Mouse (Mus musculus) intestine, embryonic 14.5 days (tissue): ENCODE data around the gene Pfdn4. TPM values are rescaled to one million over a fixed set of nuclear protein-coding genes. Genes with fewer than 3 reads are reported as not detected.

Experiments
- ATAC-seq: fragments of 200-750 bp; cut with Nextera tagmentation; replicated peaks from 2 replicates; pipeline ENCODE4 v1.8.0; 2017; ENCODE audit warnings: low read depth, moderate number of reproducible peaks, moderate TSS enrichment, moderate library complexity; ENCODE audit not compliant: low FRiP score, low TSS enrichment
- DNase-seq: peaks from one replicate; pipeline ENCODE4 v3.0.0-alpha.2; 2018; ENCODE audit warnings: low spot score
- H3K27ac ChIP-seq: fragments of 300-500 bp; sonication (generic); 2 replicates; pipeline ENCODE4 v1.5.1; 2014; ENCODE audit warnings: low read depth, mild to moderate bottlenecking, control low read depth
- H3K27me3 ChIP-seq: fragments of 300-500 bp; sonication (generic); replicated peaks from 2 replicates; pipeline ENCODE4 v1.6.1; 2014; ENCODE audit warnings: low read length, control low read depth; ENCODE audit not compliant: control insufficient read depth, insufficient read depth
- H3K36me3 ChIP-seq: fragments of 300-500 bp; sonication (generic); 2 replicates; pipeline ENCODE4 v1.6.1; 2014; ENCODE audit warnings: low read length, control low read depth; ENCODE audit not compliant: control insufficient read depth, insufficient read depth
- H3K4me1 ChIP-seq: fragments of 300-500 bp; sonication (generic); replicated peaks from 2 replicates; pipeline ENCODE4 v1.6.1; 2014; ENCODE audit warnings: low read length, control low read depth, mixed read lengths; ENCODE audit not compliant: control insufficient read depth, insufficient read depth
- H3K4me2 ChIP-seq: fragments of 300-500 bp; sonication (generic); 2 replicates; pipeline ENCODE4 v1.6.1; 2014; ENCODE audit warnings: low read length
- H3K4me3 ChIP-seq: fragments of 300-500 bp; sonication (generic); 2 replicates; pipeline ENCODE4 v1.5.1; 2014; ENCODE audit warnings: low read depth, low read length, control low read depth, mixed read lengths
- H3K9ac ChIP-seq: fragments of 300-500 bp; sonication (generic); 2 replicates; pipeline ENCODE4 v1.6.1; 2014; ENCODE audit warnings: mild to moderate bottlenecking, low read length
- H3K9me3 ChIP-seq: fragments of 300-500 bp; sonication (generic); 2 replicates; pipeline ENCODE4 v1.6.1; 2016; ENCODE audit warnings: low read length, control low read depth; ENCODE audit not compliant: control insufficient read depth
- WGBS: fragments of 180-500 bp; shearing (Covaris S2); extraction: QIAGEN DNeasy Blood & Tissue Kit; methylation state at CpG from one replicate; pipeline ENCODE4 v1.1.7; 2014; 5-methylcytosine and 5-hydroxymethylcytosine counted together
- polyA plus RNA-seq: library from polyadenylated mRNA; unstranded; fragments of >200 nt; fragmentation: Nextera tagmentation; extraction: Ambion mirVana; gene quantifications from 2 replicates; pipeline ENCODE4 v1.2.1, GENCODE M21; 2014

Pfdn4 gene
- polyA plus RNA-seq, 1 experiment from 2014 or later: 77.6 TPM

DNA sequence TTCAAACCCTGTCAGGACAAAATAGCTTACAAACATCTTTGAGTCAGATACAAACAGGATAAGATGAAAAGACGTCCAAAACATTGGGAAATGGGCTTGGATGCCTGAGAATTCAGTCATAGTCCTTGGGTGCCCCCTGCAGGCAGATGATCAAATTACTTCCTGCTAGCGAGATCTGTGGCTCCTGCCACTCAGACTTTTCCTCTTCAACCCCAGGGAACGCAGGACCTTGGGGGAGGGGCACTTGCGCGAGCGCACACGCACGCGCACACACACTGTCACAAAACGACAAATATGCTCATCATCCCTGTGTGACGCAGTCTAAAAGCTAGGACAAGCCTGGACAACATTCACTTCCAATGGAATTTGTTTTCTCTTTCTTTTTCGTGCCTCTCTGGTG, 12.6 kb downstream of the Pfdn4 start:
- Histone ChIP-seq H3K4me3 (peak overlapping the region; percentile 29), H3K9ac (0 out of 2 replicates have a peak overlapping the region, but pooled peaks have one; percentile 10), H3K9me3 (no peaks in the 10 kb centered on the region), H3K4me2 (peak overlapping the region; percentile 57), H3K27me3 (no peaks in the 10 kb centered on the region), H3K4me1 (peaks cover 14% of the 10 kb centered on the region; the same call in 1 of the 2 replicates), H3K27ac (no peak overlapping the region), H3K36me3 (no peaks in the 10 kb centered on the region)
- WGBS: 3% methylated on average over 12 of the region's 12 CpGs
- DNase-seq (peak; percentile 98), ATAC-seq (no peak)

DNA sequence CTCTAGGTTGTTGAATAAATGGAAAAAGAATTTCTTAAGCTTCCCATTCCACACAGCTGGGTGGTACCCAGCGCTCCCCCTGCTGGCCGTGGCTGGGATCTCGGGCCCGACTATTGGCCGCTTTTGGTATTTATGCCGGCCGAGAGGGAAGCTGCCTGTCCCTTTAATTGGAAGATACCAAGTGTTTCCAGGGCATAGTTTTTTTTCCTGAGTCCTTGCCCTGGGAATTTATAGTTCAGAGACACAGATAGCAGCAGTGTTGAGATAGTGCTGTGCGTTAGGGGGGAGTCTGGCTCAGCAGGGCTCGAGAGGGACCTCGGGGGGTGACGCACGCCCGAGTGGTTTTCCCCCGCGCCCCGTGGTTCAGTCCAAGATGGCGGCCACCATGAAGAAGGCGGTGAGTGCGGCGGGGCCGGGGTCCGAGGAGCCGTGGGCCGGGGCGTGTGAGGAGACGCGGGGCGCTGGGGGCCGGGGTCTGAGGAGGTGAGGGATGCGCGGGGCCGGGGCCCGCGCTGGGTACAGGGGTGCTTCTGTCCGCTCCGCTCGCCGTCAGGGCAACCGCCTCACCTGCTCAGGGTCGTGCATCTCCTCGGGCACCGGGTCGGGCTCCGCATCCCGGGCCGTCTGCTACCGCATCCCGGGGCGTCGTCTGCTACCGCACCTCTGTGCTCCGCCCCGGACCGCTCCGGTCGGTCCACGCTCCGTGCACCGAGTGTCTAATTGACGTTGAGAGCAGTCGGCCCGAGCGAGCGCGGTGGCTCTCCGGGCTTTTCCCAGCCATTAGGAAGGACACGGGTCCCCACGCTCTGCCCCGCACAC, 15.1 kb downstream of the Pfdn4 start:
- Histone ChIP-seq H3K9me3 (no peaks in the 10 kb centered on the region), H3K36me3 (peaks cover 11% of the 10 kb centered on the region), H3K4me1 (peaks cover 14% of the 10 kb centered on the region; the same call in 1 of the 2 replicates), H3K4me3 (peak overlapping the region; percentile 93), H3K4me2 (peak overlapping the region; percentile 79), H3K27ac (peak overlapping the region; percentile 84), H3K9ac (peak overlapping the region; percentile 89), H3K27me3 (no peaks in the 10 kb centered on the region)
- ATAC-seq (peak; percentile 82), DNase-seq (peak; percentile 99)
- under 1% methylated on average over 69 of the region's 69 CpGs for WGBS

DNA sequence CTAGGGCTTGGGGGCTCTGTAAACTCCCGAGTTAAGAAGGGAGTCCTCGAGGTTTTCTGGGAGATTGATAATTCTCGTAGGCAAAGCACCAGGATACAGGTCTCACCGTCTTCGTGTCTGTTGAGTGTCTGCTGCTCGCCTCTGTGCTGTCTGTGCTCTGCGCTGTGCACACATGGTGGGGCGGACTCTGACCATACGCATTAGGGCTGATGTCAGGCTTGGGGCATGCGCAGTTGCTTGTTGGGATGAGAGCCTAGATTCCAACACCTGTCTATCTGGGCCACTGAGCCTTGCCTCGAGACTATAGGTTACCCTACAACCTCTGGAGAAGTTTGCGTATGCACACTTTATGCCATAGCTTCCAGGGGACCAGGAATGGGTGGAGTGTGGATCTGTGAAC, 17.5 kb downstream of the Pfdn4 start:
- DNase-seq (no peak), ATAC-seq (no peak)
- no peaks in the 10 kb centered on the region for H3K27me3 ChIP-seq
- H3K4me2 ChIP-seq: no peak overlapping the region
- H3K4me3 ChIP-seq: no peak overlapping the region
- H3K27ac ChIP-seq: no peak overlapping the region
- H3K9ac ChIP-seq: no peak overlapping the region
- peaks cover 14% of the 10 kb centered on the region; the same call in 1 of the 2 replicates for H3K4me1 ChIP-seq
- H3K36me3 ChIP-seq: peaks cover 33% of the 10 kb centered on the region
- no peaks in the 10 kb centered on the region for H3K9me3 ChIP-seq
- WGBS: 83% methylated on average over 12 of the region's 12 CpGs

DNA sequence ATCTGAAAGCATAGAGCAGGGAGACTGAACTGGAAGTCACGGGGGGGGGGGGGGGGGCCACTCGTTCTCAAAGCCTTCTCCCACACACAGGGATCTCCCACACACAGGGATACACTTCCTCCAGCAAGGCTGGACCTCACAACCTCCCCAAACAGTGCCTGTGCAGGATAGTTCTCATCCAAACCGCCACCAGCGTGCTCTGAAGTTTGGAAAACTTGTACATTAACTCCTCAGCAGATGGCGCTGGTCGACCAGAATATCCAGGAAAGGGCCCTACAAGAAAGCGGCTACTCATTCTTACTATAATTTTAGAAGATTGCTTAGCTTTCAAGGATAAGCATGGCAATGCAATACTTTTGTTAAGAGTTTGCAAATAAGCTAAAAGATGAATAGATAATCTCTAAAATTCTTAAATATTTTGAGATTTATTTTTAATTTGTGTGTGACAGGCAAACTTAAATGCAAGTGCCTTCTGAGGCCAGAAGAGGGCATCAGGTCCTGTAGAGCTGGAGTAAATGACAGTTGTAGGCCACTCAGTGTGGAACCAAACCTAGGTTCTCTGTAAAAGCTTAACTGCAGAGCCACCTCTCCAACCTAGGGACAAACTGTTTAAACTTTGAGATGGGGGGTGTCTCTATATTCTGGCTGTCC, 24.2 kb downstream of the Pfdn4 start:
- WGBS: 12% methylated on average over 7 of the region's 7 CpGs
- Histone ChIP-seq H3K4me2 (no peak overlapping the region), H3K9ac (no peak overlapping the region), H3K27ac (no peak overlapping the region), H3K27me3 (no peaks in the 10 kb centered on the region), H3K36me3 (peaks cover 41% of the 10 kb centered on the region), H3K9me3 (no peaks in the 10 kb centered on the region), H3K4me3 (no peak overlapping the region), H3K4me1 (no peaks in the 10 kb centered on the region)
- DNase-seq (peak; percentile 76), ATAC-seq (peak; percentile 45)

DNA sequence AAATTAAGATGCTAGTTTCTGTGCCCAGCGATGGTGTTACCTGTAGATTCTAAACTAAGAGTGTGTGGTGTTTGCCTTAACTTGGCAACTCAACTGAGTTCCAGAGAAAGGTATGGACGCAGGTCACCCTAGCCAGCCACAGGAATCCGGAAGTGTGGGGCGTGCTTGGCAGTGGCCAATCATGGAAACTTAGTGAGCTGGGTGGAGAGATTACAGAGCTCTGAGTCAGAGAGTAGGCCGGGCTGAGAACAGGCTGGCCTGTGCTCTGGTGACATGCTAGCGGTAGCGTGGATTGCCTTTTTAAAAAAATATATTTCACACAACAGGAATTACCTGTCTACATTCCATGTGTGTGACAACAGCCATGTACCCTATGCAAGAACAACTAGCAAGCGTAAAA, 30.3 kb downstream of the Pfdn4 start:
- no peaks in the 10 kb centered on the region for H3K27me3 ChIP-seq
- H3K4me1 ChIP-seq: no peaks in the 10 kb centered on the region
- DNase-seq (no peak), ATAC-seq (no peak)
- no peak overlapping the region for H3K9ac ChIP-seq
- 81% methylated on average over 8 of the region's 8 CpGs for WGBS
- no peak overlapping the region for H3K27ac ChIP-seq
- no peaks in the 10 kb centered on the region for H3K9me3 ChIP-seq
- no peak overlapping the region for H3K4me3 ChIP-seq
- no peaks in the 10 kb centered on the region for H3K36me3 ChIP-seq
- no peak overlapping the region for H3K4me2 ChIP-seq

DNA sequence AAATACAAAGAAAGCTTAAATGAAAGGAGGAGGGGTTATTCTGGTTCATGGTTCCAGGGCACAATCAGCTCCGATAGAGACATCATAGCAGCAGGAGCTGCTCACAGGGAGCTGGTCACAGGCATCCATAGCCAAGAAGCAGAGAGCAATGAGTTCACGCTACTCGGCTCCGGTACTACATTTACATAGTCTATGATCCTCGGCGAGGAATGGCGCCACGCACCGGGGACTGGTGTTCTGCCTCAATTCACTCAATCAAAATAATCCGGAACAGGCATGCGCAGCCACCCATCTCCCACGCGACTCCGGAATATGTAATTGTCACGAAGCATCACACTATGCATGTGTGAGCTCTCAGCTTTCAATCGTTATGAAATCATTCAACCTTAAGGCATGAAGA, 31.8 kb downstream of the Pfdn4 start:
- Histone ChIP-seq H3K27me3 (no peaks in the 10 kb centered on the region), H3K4me3 (no peak overlapping the region), H3K4me1 (no peaks in the 10 kb centered on the region), H3K9ac (no peak overlapping the region), H3K27ac (no peak overlapping the region), H3K9me3 (no peaks in the 10 kb centered on the region), H3K36me3 (no peaks in the 10 kb centered on the region), H3K4me2 (no peak overlapping the region)
- WGBS: 96% methylated on average over 16 of the region's 16 CpGs
- ATAC-seq (no peak), DNase-seq (no peak)

DNA sequence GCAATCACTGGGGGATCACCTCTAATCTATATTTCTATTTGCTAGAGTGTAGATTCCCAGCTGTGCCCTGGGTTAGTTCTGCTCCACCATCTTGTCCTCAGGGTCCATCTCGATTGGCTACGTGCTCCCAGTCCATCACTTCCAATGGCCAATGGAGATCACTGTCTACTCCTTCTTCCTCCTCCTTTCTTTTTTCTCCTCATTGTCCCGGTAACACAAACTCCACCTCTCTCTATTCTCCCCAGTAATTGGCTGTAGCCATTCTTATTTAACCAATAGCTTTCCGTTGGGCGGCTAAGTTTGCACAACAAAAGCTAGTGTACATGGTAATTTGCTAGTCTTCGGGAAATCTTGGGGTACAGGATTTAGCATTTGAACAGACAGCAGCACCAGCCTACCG, 33.5 kb downstream of the Pfdn4 start:
- ATAC-seq: no peak
- no peak for DNase-seq
- no peak overlapping the region for H3K4me2 ChIP-seq
- no peaks in the 10 kb centered on the region for H3K27me3 ChIP-seq
- no peak overlapping the region for H3K9ac ChIP-seq
- no peaks in the 10 kb centered on the region for H3K9me3 ChIP-seq
- no peaks in the 10 kb centered on the region for H3K4me1 ChIP-seq
- H3K36me3 ChIP-seq: no peaks in the 10 kb centered on the region
- H3K4me3 ChIP-seq: no peak overlapping the region
- WGBS: 90% methylated on average over 7 of the region's 7 CpGs
- no peak overlapping the region for H3K27ac ChIP-seq

DNA sequence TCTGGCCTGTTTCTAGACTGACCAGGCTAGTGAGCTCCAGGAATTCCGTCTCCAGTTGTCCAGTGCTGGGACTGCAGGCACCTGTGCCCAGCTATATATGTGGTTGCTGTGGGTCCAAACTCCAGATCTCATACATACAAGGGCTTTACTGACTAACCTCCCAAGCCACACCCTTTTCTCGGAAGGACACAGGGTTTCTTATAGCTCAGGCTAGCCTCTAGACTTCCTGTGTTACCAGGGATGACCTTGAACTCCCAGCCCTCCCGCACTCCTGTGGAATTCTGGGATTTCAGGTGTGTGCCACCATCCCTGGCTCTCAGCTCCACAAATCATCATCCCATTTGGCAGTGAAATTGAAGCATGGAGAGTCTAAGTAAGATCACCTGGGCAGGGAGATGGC, 34.0 kb downstream of the Pfdn4 start:
- no peak for ATAC-seq
- Histone ChIP-seq H3K36me3 (no peaks in the 10 kb centered on the region), H3K4me1 (no peaks in the 10 kb centered on the region), H3K4me3 (no peak overlapping the region), H3K9me3 (no peaks in the 10 kb centered on the region), H3K27me3 (no peaks in the 10 kb centered on the region), H3K9ac (no peak overlapping the region), H3K4me2 (no peak overlapping the region), H3K27ac (no peak overlapping the region)
- no peak for DNase-seq
- WGBS: 84% methylated on average over 3 of the region's 3 CpGs
